Mouse (Mus musculus): ENCODE measurements around the gene Kcnk4.

DNA sequence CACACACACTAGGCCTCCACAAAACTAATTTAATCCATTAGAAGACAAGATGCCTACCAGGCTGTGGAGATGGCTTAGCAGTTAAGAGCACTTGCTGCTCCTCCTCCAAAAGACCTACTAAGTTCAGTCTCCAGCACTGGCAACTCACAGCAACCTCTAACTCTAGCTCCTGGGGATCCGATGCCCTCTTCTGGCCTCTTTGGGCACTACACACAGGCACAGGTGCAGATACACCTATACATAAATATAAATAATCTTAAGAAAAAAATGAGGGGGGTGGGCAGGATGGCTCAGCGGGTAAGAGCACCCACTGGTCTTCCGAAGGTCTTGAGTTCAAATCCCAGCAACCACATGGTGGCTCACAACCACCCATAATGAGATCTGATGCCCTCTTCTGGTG lies 2.0 kb upstream of the Kcnk4 start:
- TF ChIP-seq POLR2A (IDR thresholded peaks at IDR 0.05; ENCODE audit: low read depth, low read length): no peak
- TF ChIP-seq MAX (IDR thresholded peaks at IDR 0.05; ENCODE audit: low read length): no peak
- no peak for TF ChIP-seq UBTF (IDR thresholded peaks at IDR 0.05; ENCODE audit: low read depth, low read length)
- peak in 1 of 2 experiments; percentile 56; a peak in 3 of 4 replicates for TF ChIP-seq CTCF (conservative IDR thresholded peaks at IDR 0.05 in 1 of 2, IDR thresholded peaks at IDR 0.05 in 1 of 2; ENCODE audit: low read depth in 2 of 2, low read length in 2 of 2)
- no peak for TF ChIP-seq RCOR1 (conservative IDR thresholded peaks at IDR 0.05; ENCODE audit: low read depth, low read length)
- no peak for TF ChIP-seq MAZ (IDR thresholded peaks at IDR 0.05; ENCODE audit: low read depth, low read length)
- no peak for TF ChIP-seq USF2 (conservative IDR thresholded peaks at IDR 0.05; ENCODE audit: low read depth, low read length)
- TF ChIP-seq ZMIZ1 (IDR thresholded peaks at IDR 0.05; ENCODE audit: low read depth, low read length): no peak
- no peak for TF ChIP-seq SMC3 (IDR thresholded peaks at IDR 0.05; ENCODE audit: low read depth, low read length)
- TF ChIP-seq ELF1 (IDR thresholded peaks at IDR 0.05; ENCODE audit: low read depth, low read length): no peak
- no peak for TF ChIP-seq JUN (IDR thresholded peaks at IDR 0.05; ENCODE audit: insufficient read depth, low read depth, low read length)
- TF ChIP-seq CHD1 (IDR thresholded peaks at IDR 0.05; ENCODE audit: low read depth, low read length): no peak

Data from CH12.LX (cell line).